Mouse (Mus musculus) testis, adult 2 months (tissue): ENCODE measurements at regions not wholly inside any gene's neighbourhood (a gene's known extent, or its start where the extent isn't known, plus 50 kb on each side); places are given as distances from the start of the nearest gene placed in this dataset.

Source experiments
- CTCF ChIP-seq: fragments of 200-500 bp; IDR thresholded peaks from 2 replicates; pipeline ENCODE4 v1.5.1; 2012; ENCODE audit warnings: low read depth, mild to moderate bottlenecking, inconsistent platforms, low read length, moderate library complexity; ENCODE audit not compliant: control insufficient read depth, insufficient read depth, insufficient replicate concordance
- POLR2A ChIP-seq: fragments of 200-500 bp; IDR thresholded peaks from 2 replicates; pipeline ENCODE4 v1.6.1; 2012; ENCODE audit warnings: low read depth, mild to moderate bottlenecking, inconsistent platforms, low read length, moderate library complexity; ENCODE audit not compliant: control insufficient read depth

DNA sequence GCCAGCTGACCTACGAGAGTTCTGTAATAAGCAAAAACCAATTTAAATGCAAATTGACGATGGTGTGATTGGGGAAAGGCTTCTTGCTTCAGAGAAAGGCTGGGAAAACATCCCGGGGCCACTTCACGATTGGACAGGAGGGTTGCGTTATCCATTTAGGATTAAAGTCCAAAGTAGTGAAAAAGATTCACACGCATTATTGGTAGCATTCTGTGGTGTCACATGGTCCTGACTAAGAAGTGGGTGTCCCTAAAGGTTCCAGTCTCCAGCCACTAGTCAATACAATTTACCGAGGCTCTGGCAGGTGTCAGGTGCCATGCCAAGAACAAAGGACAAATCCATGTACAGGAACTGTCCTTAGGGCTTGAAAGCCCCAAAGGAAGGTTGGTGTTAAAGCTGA is 86.9 kb upstream of the Cpeb4 start:
- TF ChIP-seq POLR2A (no peak), CTCF (no peak)
